Mouse (Mus musculus): ENCODE measurements around the gene Metrnl.

GRCm38 (mm10) chr11:121686091-121686490 is 15.3 kb upstream of the Metrnl start:
- TF ChIP-seq JUND (conservative IDR thresholded peaks at IDR 0.05; ENCODE audit: low read depth, low read length): no peak
- no peak for TF ChIP-seq CTCF (conservative IDR thresholded peaks at IDR 0.05 in 1 of 2, IDR thresholded peaks at IDR 0.05 in 1 of 2; ENCODE audit: low read depth in 2 of 2, low read length in 2 of 2)
- TF ChIP-seq ZNF384 (IDR thresholded peaks at IDR 0.05; ENCODE audit: low read depth, low read length): no peak
- TF ChIP-seq POLR2A (IDR thresholded peaks at IDR 0.05; ENCODE audit: low read depth, low read length): no peak
- no peak for TF ChIP-seq CHD2 (IDR thresholded peaks at IDR 0.05; ENCODE audit: low read length)
- no peak for TF ChIP-seq EP300 (IDR thresholded peaks at IDR 0.05; ENCODE audit: low read length)
- TF ChIP-seq ELF1 (IDR thresholded peaks at IDR 0.05; ENCODE audit: low read depth, low read length): no peak
- no peak for TF ChIP-seq SMC3 (IDR thresholded peaks at IDR 0.05; ENCODE audit: low read depth, low read length)
